Mouse (Mus musculus) erythroblast, adult 5-6 weeks (primary cell): Measurements from ENCODE around the gene Fstl4. TPM values are rescaled to one million over a fixed set of nuclear protein-coding genes. Genes with fewer than 3 reads are reported as not detected.

ENCODE experiments used
- ATAC-seq: replicated peaks from 2 replicates; pipeline ENCODE4 v1.8.0; 2016; ENCODE audit warnings: moderate number of reproducible peaks, mild to moderate bottlenecking, moderate TSS enrichment, inconsistent platforms; ENCODE audit not compliant: poor library complexity, low FRiP score, severe bottlenecking
- total RNA-seq, 2 experiments: library from RNA; stranded (forward) in 1 of 2; stranded (reverse) in 1 of 2; fragments of 150-400 nt in 1 of 2; fragments of 200-764, 138-1000 nt in 1 of 2; gene quantifications; 2 replicates each; pipeline versions ENCODE4 v1.2.3 to v1.2.4; 2015 to 2017; ENCODE audit warnings: low replicate concordance in 2 of 2

The Fstl4 gene
- total RNA-seq, 2 experiments from 2014 or later, result not detected

- no peak for ATAC-seq
Measured at GRCm38 (mm10) chr11:53116356-53116755, 351.9 kb downstream of the Fstl4 start.

DNA sequence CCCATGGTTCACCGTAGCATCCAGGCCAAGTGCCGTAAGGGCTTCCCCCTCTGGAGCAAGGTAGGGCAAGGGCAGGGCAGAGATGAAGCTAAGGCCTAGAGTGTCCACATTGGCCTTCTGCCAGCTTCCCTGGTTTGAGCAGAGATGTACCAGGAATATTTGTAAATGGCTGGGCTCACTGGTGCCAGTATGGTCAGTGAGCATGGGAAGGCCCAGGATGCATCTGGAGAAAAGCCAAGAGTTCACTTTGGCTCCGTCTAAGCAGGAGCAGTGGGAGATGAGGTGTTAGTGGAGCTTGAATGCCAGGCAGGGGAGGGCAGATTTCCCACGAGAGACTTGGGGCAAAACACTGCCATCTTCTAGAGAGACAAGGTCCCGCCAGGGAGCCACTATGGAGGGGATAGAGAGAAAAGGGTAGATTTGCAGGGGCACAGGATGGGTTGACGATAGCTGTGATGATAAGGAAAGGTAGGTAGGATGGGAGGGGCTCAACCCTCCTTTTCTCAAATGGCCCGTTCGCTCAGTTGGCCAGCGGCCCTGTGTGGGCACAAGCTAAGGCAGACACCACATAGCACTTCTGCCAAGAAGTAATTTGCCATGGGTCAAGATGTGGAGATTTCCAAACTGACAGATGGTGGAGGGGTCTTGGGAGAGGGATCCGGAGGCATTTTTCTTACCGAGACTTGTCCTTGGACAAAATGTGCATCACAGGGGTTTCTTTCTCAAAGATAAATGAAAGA is 354.0 kb downstream of the Fstl4 start:
- ATAC-seq, result no peak

DNA sequence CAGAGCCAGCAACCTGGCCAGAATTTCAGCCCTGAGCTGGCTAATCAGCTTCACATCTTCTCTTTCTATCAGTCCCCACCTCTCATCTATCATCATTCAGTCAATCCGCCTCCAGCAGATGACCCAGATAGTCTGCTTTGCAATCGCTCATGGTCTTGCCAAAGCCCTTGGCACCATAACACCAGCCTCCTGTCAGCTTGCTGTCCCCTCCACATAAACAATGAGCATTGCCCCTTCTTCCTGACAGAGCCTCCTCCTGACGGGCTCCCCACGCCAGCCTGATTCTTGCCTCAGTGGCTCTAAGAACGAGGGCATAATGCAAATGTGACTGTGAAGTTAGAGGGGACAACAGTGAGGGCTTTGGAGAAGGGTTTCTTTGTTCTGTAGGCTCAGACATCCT is 355.5 kb downstream of the Fstl4 start:
- ATAC-seq, result no peak

DNA sequence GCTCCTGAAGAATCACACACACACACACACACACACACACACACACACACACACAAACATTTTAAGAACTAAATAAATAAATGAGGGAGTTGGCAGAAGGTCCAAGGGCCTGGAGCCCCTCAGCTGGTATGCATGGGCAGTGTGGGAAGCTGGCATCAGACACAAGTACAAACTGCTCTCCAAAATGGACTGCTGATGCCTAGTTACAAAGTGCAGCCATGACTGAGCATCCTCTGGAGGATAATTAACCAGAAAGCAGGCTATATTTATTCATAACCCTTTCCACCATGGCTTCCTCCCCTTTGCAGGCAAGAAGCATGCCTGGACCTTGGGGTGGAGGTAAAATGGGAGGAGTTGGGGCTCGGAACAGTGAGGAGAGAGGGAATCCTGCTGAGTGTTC is 356.8 kb downstream of the Fstl4 start:
- ATAC-seq, result no peak

DNA sequence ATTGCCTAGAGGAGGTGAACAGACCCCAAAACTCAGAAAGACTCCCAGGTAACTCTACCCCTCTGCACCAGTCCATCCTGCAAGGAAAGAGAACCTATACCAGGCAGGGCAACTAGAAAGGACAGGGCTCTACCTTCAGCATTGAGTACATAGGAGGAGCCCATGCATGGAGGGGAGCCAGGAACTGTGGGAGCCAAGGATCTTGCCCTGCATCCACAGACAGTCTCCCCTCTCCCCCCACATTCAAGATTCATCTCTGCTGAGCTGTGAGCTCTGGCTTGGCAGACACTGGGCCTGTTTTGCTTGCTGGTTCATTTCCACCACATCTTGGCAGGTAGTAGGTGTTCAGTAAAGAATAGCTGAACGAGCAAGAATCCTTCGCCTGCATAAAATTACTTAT is 360.4 kb downstream of the Fstl4 start:
- ATAC-seq, result no peak

GRCm38 (mm10) chr11:53126660-53127059 is 362.2 kb downstream of the Fstl4 start:
- ATAC-seq, result no peak

GRCm38 (mm10) chr11:53128661-53129060 is 364.2 kb downstream of the Fstl4 start:
- no peak for ATAC-seq

GRCm38 (mm10) chr11:53132406-53133035 is 368.1 kb downstream of the Fstl4 start:
- ATAC-seq, result no peak

- no peak for ATAC-seq
Measured at GRCm38 (mm10) chr11:53136371-53136770, 371.9 kb downstream of the Fstl4 start.

DNA sequence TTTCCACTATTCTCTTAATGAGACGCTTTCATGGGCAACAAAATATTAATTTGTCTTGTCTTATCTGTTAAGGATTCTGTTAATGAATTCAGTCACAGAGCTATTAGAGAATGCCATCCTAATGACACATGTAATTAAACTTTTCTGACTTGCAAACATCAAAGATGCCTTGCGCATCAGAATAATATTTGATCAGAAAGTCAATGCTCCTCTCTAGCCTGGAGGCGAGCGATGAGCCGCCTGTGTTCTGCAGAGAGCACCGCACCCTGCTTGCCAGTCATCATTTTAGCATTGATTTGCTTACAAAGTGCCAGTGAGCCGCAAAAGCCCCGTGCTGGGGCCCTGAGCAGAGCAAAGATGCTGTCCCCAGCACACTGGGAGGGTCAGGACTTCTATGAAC is 372.9 kb downstream of the Fstl4 start:
- no peak for ATAC-seq

DNA sequence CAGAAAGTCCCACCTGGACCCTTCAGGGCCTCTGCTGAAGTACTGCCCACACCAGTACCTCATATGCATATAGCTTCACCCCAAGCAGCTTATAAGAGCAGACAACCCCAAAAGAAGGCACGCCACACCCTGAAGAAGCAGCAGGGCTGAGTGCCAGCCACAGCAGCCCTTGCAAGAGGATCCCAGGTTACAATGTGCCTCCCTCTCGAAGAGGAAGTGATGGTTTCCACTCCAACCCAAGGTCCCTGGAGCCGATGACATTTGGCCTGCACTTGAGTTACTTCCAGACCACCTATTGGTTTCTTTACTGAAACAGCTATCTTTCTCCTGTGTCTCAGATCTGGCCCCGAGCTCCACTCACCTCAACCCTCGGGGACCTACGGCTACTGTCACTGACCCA is 373.8 kb downstream of the Fstl4 start:
- ATAC-seq, result no peak

- no peak for ATAC-seq
Measured at GRCm38 (mm10) chr11:53139666-53140065, 375.2 kb downstream of the Fstl4 start.

DNA sequence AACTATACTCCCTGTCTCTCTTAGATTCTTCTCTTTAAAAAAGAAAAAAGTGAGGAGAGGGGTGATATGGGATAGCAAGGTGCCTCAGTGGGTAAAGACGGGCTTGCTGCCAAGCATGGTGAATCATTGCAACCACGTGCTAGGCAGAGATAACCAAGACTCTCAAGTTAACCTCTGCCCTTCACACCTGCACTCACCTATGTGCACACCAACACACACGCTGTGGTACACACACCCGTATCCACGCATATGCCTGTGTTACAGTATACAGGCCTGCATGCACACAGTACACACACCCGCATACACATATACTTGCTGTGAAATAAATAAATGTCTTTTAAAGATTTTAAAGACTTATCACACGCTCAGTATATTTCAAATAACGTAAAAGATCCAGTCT is 375.8 kb downstream of the Fstl4 start:
- no peak for ATAC-seq

GRCm38 (mm10) chr11:53140722-53141400 is 376.4 kb downstream of the Fstl4 start:
- no peak for ATAC-seq

- ATAC-seq, result no peak
Measured at GRCm38 (mm10) chr11:53143522-53143921, 379.1 kb downstream of the Fstl4 start.

- ATAC-seq, result no peak
Measured at GRCm38 (mm10) chr11:53144506-53144905, 380.1 kb downstream of the Fstl4 start.

DNA sequence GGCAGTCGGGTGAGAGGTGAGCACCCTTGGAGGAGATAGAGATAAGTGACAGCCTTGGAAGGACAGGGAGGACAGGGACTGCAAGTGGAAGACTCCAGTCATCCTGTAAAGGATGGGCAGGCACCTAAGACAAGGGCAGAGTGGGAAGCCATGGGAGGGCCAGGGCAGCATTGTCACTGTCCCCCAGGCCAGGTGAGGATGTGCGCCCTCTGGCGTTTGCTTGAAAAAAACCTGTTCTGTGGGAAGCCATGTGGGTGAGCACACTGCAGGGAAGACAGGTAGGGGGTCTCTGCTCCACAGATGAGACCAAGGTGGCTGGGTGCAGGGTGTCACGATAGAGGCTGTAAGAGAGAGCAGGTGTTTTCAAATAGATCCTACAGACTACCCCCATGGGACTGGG is 381.9 kb downstream of the Fstl4 start:
- ATAC-seq, result no peak

GRCm38 (mm10) chr11:53156463-53156862 is 392.0 kb downstream of the Fstl4 start:
- no peak for ATAC-seq

- no peak for ATAC-seq
Measured at GRCm38 (mm10) chr11:53157621-53158259, 393.3 kb downstream of the Fstl4 start.

- no peak for ATAC-seq
Measured at GRCm38 (mm10) chr11:53162385-53162784, 398.0 kb downstream of the Fstl4 start.

- ATAC-seq, result no peak
Measured at GRCm38 (mm10) chr11:53166478-53166877, 402.0 kb downstream of the Fstl4 start.
